Mouse (Mus musculus) forebrain, postnatal 0 days (tissue): Measurements from ENCODE around the gene Kazn. TPM values are rescaled to one million over a fixed set of nuclear protein-coding genes. Genes with fewer than 3 reads are reported as not detected.

Experiments used
- ATAC-seq: fragments of 200-750 bp; cut with Nextera tagmentation; 2 replicates; pipeline ENCODE4 v1.8.0; 2017; ENCODE audit warnings: mild to moderate bottlenecking, moderate library complexity
- DNase-seq: peaks from one replicate; pipeline ENCODE4 v3.0.0-alpha.2; 2015
- H3K27ac ChIP-seq: fragments of 300-500 bp; sonication (generic); 2 replicates; pipeline ENCODE4 v1.5.1; 2014; ENCODE audit warnings: low read depth, mild to moderate bottlenecking, antibody characterized with exemption, low read length, moderate library complexity, mixed read lengths
- H3K27me3 ChIP-seq: fragments of 300-500 bp; sonication (generic); 2 replicates; pipeline ENCODE4 v1.6.1; 2014; ENCODE audit warnings: mild to moderate bottlenecking, low read length, mixed read lengths; ENCODE audit not compliant: insufficient read depth
- H3K36me3 ChIP-seq: fragments of 300-500 bp; sonication (generic); 2 replicates; pipeline ENCODE4 v1.6.1; 2014; ENCODE audit warnings: mild to moderate bottlenecking, moderate library complexity; ENCODE audit not compliant: insufficient read depth
- H3K4me1 ChIP-seq: fragments of 300-500 bp; sonication (generic); 2 replicates; pipeline ENCODE4 v1.6.1; 2014; ENCODE audit warnings: antibody characterized with exemption; ENCODE audit not compliant: insufficient read depth
- H3K4me2 ChIP-seq: fragments of 300-500 bp; sonication (generic); 2 replicates; pipeline ENCODE4 v1.6.1; 2014; ENCODE audit warnings: low read depth, mild to moderate bottlenecking, moderate library complexity
- H3K4me3 ChIP-seq: fragments of 300-500 bp; sonication (generic); 2 replicates; pipeline ENCODE4 v1.5.1; 2014; ENCODE audit warnings: low read depth, low read length, mixed read lengths
- H3K9ac ChIP-seq: fragments of 300-500 bp; sonication (generic); 2 replicates; pipeline ENCODE4 v1.6.1; 2014; ENCODE audit warnings: mild to moderate bottlenecking
- H3K9me3 ChIP-seq: fragments of 300-500 bp; sonication (generic); 2 replicates; pipeline ENCODE4 v1.6.1; 2016; ENCODE audit warnings: low read length
- CTCF ChIP-seq: sonication (generic); IDR thresholded peaks from 2 replicates; pipeline ENCODE4 v1.5.1; 2016; ENCODE audit warnings: antibody characterized with exemption, control low read depth, low read depth
- WGBS: fragments of 180-500 bp; shearing (Covaris S2); extraction: QIAGEN DNeasy Blood & Tissue Kit; methylation state at CpG from one replicate; pipeline ENCODE4 v1.1.7; 2014; 5-methylcytosine and 5-hydroxymethylcytosine counted together
- polyA plus RNA-seq: library from polyadenylated mRNA; unstranded; fragments of >200 nt; fragmentation: Nextera tagmentation; extraction: Ambion mirVana; gene quantifications from 2 replicates; pipeline ENCODE4 v1.2.1, GENCODE M21; 2015
- total RNA-seq: library from RNA; depleted of rRNA; stranded (reverse); fragments of >200 nt; gene quantifications from 2 replicates; pipeline ENCODE4 v1.2.3, GENCODE M21; 2014

Kazn gene
- total and polyA plus RNA-seq, 2 experiments from 2014 or later, result 18.7 to 56.4 TPM

- Histone ChIP-seq H3K4me3 (no peak overlapping the region), H3K36me3 (no peaks in the 10 kb centered on the region), H3K27me3 (no peaks in the 10 kb centered on the region), H3K27ac (no peak overlapping the region), H3K9me3 (no peaks in the 10 kb centered on the region), H3K4me1 (no peaks in the 10 kb centered on the region; the same call in 1 of the 2 replicates), H3K4me2 (no peak overlapping the region), H3K9ac (no peak overlapping the region)
- DNase-seq, result no peak
- no peak for ATAC-seq
- 94% methylated on average over 1 of the region's 1 CpGs for WGBS
- TF ChIP-seq CTCF, result no peak
Measured at GRCm38 (mm10) chr4:142183591-142183990, 55.6 kb downstream of the Kazn start.

GRCm38 (mm10) chr4:142183015-142183414 lies 56.2 kb downstream of the Kazn start:
- Histone ChIP-seq H3K36me3 (no peaks in the 10 kb centered on the region), H3K4me3 (no peak overlapping the region), H3K4me1 (no peaks in the 10 kb centered on the region; the same call in 1 of the 2 replicates), H3K27me3 (no peaks in the 10 kb centered on the region), H3K9ac (no peak overlapping the region), H3K27ac (no peak overlapping the region), H3K9me3 (no peaks in the 10 kb centered on the region), H3K4me2 (no peak overlapping the region)
- no peak for ATAC-seq
- WGBS, result 77% methylated on average over 3 of the region's 3 CpGs
- TF ChIP-seq CTCF, result no peak
- DNase-seq, result no peak

- no peak overlapping the region for H3K4me3 ChIP-seq
- H3K36me3 ChIP-seq, result no peaks in the 10 kb centered on the region
- WGBS, result 85% methylated on average over 4 of the region's 4 CpGs
- no peaks in the 10 kb centered on the region for H3K27me3 ChIP-seq
- DNase-seq (no peak), ATAC-seq (no peak)
- H3K4me1 ChIP-seq, result no peaks in the 10 kb centered on the region; the same call in 1 of the 2 replicates
- no peaks in the 10 kb centered on the region for H3K9me3 ChIP-seq
- no peak overlapping the region for H3K4me2 ChIP-seq
- no peak overlapping the region for H3K27ac ChIP-seq
- H3K9ac ChIP-seq, result no peak overlapping the region
- no peak for TF ChIP-seq CTCF
Measured at GRCm38 (mm10) chr4:142181646-142182045, 57.6 kb downstream of the Kazn start.

- WGBS, result 82% methylated on average over 9 of the region's 9 CpGs
- no peak for ATAC-seq
- no peaks in the 10 kb centered on the region for H3K36me3 ChIP-seq
- H3K4me1 ChIP-seq, result no peaks in the 10 kb centered on the region; the same call in 1 of the 2 replicates
- no peak overlapping the region for H3K4me2 ChIP-seq
- no peak overlapping the region for H3K27ac ChIP-seq
- no peak for DNase-seq
- H3K27me3 ChIP-seq, result no peaks in the 10 kb centered on the region
- H3K9me3 ChIP-seq, result no peaks in the 10 kb centered on the region
- no peak for TF ChIP-seq CTCF
- no peak overlapping the region for H3K4me3 ChIP-seq
- H3K9ac ChIP-seq, result no peak overlapping the region
Measured at GRCm38 (mm10) chr4:142180874-142181273, 58.3 kb downstream of the Kazn start.

GRCm38 (mm10) chr4:142180289-142180688 lies 58.9 kb downstream of the Kazn start:
- H3K36me3 ChIP-seq, result no peaks in the 10 kb centered on the region
- H3K4me1 ChIP-seq, result no peaks in the 10 kb centered on the region; the same call in 1 of the 2 replicates
- no peak overlapping the region for H3K4me3 ChIP-seq
- ATAC-seq (peak; percentile 66), DNase-seq (peak; percentile 73)
- H3K27ac ChIP-seq, result peak overlapping the region; percentile 29; the same call in 1 of the 2 replicates
- WGBS, result 19% methylated on average over 3 of the region's 3 CpGs
- no peaks in the 10 kb centered on the region for H3K9me3 ChIP-seq
- no peak overlapping the region for H3K9ac ChIP-seq
- H3K4me2 ChIP-seq, result no peak overlapping the region
- H3K27me3 ChIP-seq, result no peaks in the 10 kb centered on the region
- no peak for TF ChIP-seq CTCF

- Histone ChIP-seq H3K9me3 (no peaks in the 10 kb centered on the region), H3K27me3 (no peaks in the 10 kb centered on the region), H3K4me2 (no peak overlapping the region), H3K27ac (peak overlapping the region; percentile 29; the same call in 1 of the 2 replicates), H3K9ac (no peak overlapping the region), H3K4me1 (no peaks in the 10 kb centered on the region; the same call in 1 of the 2 replicates), H3K4me3 (no peak overlapping the region), H3K36me3 (no peaks in the 10 kb centered on the region)
- DNase-seq (peak; percentile 52), ATAC-seq (peak; percentile 39)
- no peak for TF ChIP-seq CTCF
- 19% methylated on average over 13 of the region's 13 CpGs for WGBS
Measured at GRCm38 (mm10) chr4:142179531-142179930, 59.7 kb downstream of the Kazn start.

GRCm38 (mm10) chr4:142176732-142177131 lies 62.5 kb downstream of the Kazn start:
- WGBS, result 94% methylated on average over 3 of the region's 3 CpGs
- H3K27ac ChIP-seq, result no peak overlapping the region
- ATAC-seq (no peak), DNase-seq (no peak)
- H3K27me3 ChIP-seq, result no peaks in the 10 kb centered on the region
- H3K4me3 ChIP-seq, result no peak overlapping the region
- H3K36me3 ChIP-seq, result no peaks in the 10 kb centered on the region
- no peak for TF ChIP-seq CTCF
- H3K9me3 ChIP-seq, result no peaks in the 10 kb centered on the region
- H3K9ac ChIP-seq, result no peak overlapping the region
- H3K4me1 ChIP-seq, result no peaks in the 10 kb centered on the region; the same call in 1 of the 2 replicates
- H3K4me2 ChIP-seq, result no peak overlapping the region
